Mouse (Mus musculus) liver, embryonic 13.5 days (tissue): ENCODE measurements around the gene Cnot9. TPM values are rescaled to one million over a fixed set of nuclear protein-coding genes. Genes with fewer than 3 reads are reported as not detected.

Experiments
- ATAC-seq: fragments of 200-750 bp; cut with Nextera tagmentation; 2 replicates; pipeline ENCODE4 v1.8.0; 2017; ENCODE audit warnings: low read depth, mild to moderate bottlenecking, moderate number of reproducible peaks, moderate library complexity
- DNase-seq: peaks from one replicate; pipeline ENCODE4 v3.0.0; 2022
- H3K27ac ChIP-seq: fragments of 300-500 bp; sonication (generic); 2 replicates; pipeline ENCODE4 v1.5.1; 2015; ENCODE audit warnings: moderate library complexity, mild to moderate bottlenecking, inconsistent platforms
- H3K27me3 ChIP-seq: fragments of 300-500 bp; sonication (generic); 2 replicates; pipeline ENCODE4 v1.6.1; 2015; ENCODE audit warnings: mild to moderate bottlenecking, inconsistent platforms
- H3K36me3 ChIP-seq: fragments of 300-500 bp; sonication (generic); 2 replicates; pipeline ENCODE4 v1.6.1; 2015; ENCODE audit warnings: mild to moderate bottlenecking, inconsistent platforms
- H3K4me1 ChIP-seq: fragments of 300-500 bp; sonication (generic); replicated peaks from 2 replicates; pipeline ENCODE4 v1.6.1; 2015; ENCODE audit warnings: inconsistent platforms
- H3K4me2 ChIP-seq: fragments of 300-500 bp; sonication (generic); 2 replicates; pipeline ENCODE4 v1.6.1; 2015; ENCODE audit warnings: inconsistent platforms, mild to moderate bottlenecking, moderate library complexity
- H3K4me3 ChIP-seq: fragments of 300-500 bp; sonication (generic); replicated peaks from 2 replicates; pipeline ENCODE4 v1.5.1; 2015; ENCODE audit warnings: mild to moderate bottlenecking, inconsistent platforms
- H3K9ac ChIP-seq: fragments of 300-500 bp; sonication (generic); 2 replicates; pipeline ENCODE4 v1.6.1; 2015; ENCODE audit warnings: mild to moderate bottlenecking, inconsistent platforms
- H3K9me3 ChIP-seq: fragments of 300-500 bp; sonication (generic); replicated peaks from 2 replicates; pipeline ENCODE4 v1.6.1; 2016; ENCODE audit warnings: inconsistent platforms
- WGBS: fragments of 180-500 bp; shearing (Covaris S2); methylation state at CpG from one replicate; pipeline ENCODE4 v1.1.7; 2015; ENCODE audit not compliant: insufficient replicate concordance; 5-methylcytosine and 5-hydroxymethylcytosine counted together
- polyA plus RNA-seq: library from polyadenylated mRNA; unstranded; fragments of >200 nt; fragmentation: Nextera tagmentation; extraction: Ambion mirVana; gene quantifications from 2 replicates; pipeline ENCODE4 v1.2.1, GENCODE M21; 2015

Cnot9 gene
- polyA plus RNA-seq, 1 experiment from 2014 or later, result 40.6 TPM

DNA sequence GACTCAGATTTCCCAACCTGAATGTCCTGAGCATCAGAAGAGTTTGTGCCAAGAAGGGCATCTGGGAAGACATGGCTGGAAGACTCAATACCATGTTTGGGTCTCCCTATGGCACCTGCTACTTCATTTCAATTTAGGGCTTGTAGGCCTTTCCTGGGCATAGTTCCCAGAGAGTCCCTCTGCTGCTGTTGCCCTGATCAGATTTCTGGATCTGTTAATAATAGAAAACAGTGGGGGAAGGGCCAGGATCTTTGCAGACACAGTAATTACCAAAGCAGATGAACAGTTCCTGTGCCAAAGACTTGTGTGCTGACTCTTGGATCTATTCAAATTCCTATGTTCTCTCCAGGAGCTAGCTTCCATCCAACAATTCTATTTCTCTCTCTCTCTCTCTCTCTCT lies 32.8 kb downstream of the Cnot9 start:
- H3K36me3 ChIP-seq, result no peaks in the 10 kb centered on the region
- H3K27me3 ChIP-seq, result peaks cover 14% of the 10 kb centered on the region
- no peak overlapping the region for H3K27ac ChIP-seq
- no peak overlapping the region for H3K4me2 ChIP-seq
- H3K4me3 ChIP-seq, result no peak overlapping the region
- ATAC-seq (no peak), DNase-seq (no peak)
- H3K4me1 ChIP-seq, result no peaks in the 10 kb centered on the region
- no peak overlapping the region for H3K9ac ChIP-seq
- H3K9me3 ChIP-seq, result no peaks in the 10 kb centered on the region

DNA sequence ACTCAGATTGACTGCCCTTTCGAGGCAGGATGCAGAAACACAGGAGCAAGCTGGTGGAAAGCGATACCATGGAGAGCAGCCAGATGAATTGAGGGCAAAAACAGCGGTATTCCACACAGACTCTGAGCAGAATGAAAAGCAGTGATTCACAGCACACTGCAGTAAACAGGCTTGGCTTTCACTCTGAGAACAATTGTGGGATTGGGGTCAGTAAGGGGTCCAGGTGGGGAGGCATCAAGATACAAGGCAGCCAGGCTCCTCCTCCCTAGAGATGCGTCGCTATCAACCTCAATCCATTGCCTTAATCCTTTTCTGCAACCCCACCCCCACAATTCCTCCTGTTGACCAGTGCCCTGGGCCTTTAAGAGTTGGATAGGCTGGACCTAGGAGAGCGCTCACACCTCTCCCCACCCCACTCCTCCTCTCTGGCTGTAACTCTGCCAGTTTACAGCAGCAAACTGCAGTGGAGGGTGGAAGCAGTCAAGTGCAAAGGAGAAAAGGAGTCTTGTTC lies 36.6 kb downstream of the Cnot9 start, which contains the start of gene Plcd4:
TSS of gene Plcd4 (plus strand) at position 438 of the 511 bp plus-strand sequence.
- ATAC-seq, result no peak
- no peaks in the 10 kb centered on the region for H3K36me3 ChIP-seq
- no peaks in the 10 kb centered on the region for H3K9me3 ChIP-seq
- WGBS, result 10% methylated on average over 6 of the region's 6 CpGs
- no peak within 1 kb of the TSS for H3K9ac ChIP-seq
- no peaks in the 10 kb centered on the region for H3K4me1 ChIP-seq
- no peak within 1 kb of the TSS for H3K27ac ChIP-seq
- DNase-seq, result no peak
- no peak within 1 kb of the TSS for H3K4me3 ChIP-seq
- H3K27me3 ChIP-seq, result peaks cover 20% of the 10 kb centered on the region
- H3K4me2 ChIP-seq, result no peak within 1 kb of the TSS

DNA sequence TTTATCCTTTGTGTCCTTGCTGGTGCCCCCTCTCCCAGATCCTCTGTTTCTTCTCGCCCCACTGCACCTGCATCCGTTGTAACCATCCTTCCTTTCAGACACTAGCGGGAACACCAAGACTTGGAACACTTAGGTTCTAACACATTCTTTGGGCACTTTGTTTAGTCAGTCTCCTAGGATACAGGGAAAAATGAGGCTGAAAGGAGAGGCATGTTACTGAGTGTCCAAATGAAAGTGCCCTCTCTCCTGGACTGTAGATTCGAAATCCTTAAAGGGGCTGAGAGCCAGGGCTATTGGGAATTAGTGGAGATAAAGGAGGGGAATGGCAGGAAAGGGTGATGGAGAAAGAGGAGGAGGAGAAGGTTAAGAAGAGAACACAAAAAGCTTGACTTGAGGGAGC lies 38.3 kb downstream of the Cnot9 start, which contains the start of gene Usp37:
TSS of gene Usp37 (minus strand) at position 101 of the 400 bp plus-strand sequence.
- Histone ChIP-seq H3K9me3 (no peaks in the 10 kb centered on the region), H3K27ac (no peak within 1 kb of the TSS), H3K4me1 (no peaks in the 10 kb centered on the region), H3K27me3 (peaks cover 20% of the 10 kb centered on the region), H3K4me3 (no peak within 1 kb of the TSS), H3K9ac (no peak within 1 kb of the TSS), H3K36me3 (no peaks in the 10 kb centered on the region), H3K4me2 (no peak within 1 kb of the TSS)
- DNase-seq (no peak), ATAC-seq (no peak)
- 60% methylated on average over 4 of the region's 4 CpGs for WGBS

DNA sequence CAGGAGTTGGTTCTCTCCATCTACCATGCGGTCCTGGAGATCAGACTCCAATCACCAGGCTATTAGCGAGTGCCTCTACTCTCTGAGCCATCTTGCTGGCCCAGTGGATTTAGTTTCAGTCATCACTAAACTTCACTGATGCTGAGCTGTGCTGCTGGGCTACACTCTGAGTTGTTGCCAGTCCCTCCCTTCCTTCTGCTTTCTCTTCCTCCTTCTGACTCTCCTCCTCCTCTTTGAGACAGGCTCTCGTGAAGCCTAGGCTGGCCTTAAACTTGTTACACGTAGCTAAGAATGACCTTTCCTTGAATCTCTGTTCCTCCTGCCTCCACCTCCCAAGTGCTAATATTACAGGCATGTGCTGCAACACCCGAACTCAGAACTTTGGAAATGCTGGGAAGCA lies 53.2 kb downstream of the Cnot9 start:
- no peak for ATAC-seq
- DNase-seq, result no peak
- WGBS, result 64% methylated on average over 5 of the region's 5 CpGs

DNA sequence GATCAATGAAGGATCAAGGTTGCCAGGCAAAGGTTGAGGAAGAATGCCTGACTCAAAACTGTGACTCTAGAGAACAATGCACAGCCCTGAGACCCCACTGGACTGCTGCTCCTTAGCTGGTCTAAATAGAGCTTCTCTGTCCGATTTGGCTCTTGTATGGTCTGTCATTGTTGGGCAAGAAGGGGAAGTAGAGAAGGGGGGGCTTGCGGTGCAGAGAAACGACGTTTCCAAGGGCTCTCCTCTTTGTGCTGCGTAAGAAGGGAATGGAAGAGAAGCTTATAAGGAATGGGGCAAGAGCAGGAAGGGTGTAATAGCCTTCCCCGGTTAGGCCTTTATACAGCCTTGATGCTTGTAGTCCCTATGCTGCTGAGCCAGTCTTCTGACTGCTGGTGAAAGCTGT lies 60.0 kb downstream of the Cnot9 start:
- H3K36me3 ChIP-seq, result peaks cover 63% of the 10 kb centered on the region

More for the DNA sequence above, 53.2 kb downstream of the Cnot9 start:
- Histone ChIP-seq H3K9ac (no peak overlapping the region), H3K4me2 (no peak overlapping the region), H3K36me3 (peaks cover under 1% of the 10 kb centered on the region; the same call in 1 of the 2 replicates), H3K4me3 (no peak overlapping the region), H3K4me1 (no peaks in the 10 kb centered on the region), H3K27me3 (no peaks in the 10 kb centered on the region), H3K27ac (no peak overlapping the region), H3K9me3 (no peaks in the 10 kb centered on the region)

DNA sequence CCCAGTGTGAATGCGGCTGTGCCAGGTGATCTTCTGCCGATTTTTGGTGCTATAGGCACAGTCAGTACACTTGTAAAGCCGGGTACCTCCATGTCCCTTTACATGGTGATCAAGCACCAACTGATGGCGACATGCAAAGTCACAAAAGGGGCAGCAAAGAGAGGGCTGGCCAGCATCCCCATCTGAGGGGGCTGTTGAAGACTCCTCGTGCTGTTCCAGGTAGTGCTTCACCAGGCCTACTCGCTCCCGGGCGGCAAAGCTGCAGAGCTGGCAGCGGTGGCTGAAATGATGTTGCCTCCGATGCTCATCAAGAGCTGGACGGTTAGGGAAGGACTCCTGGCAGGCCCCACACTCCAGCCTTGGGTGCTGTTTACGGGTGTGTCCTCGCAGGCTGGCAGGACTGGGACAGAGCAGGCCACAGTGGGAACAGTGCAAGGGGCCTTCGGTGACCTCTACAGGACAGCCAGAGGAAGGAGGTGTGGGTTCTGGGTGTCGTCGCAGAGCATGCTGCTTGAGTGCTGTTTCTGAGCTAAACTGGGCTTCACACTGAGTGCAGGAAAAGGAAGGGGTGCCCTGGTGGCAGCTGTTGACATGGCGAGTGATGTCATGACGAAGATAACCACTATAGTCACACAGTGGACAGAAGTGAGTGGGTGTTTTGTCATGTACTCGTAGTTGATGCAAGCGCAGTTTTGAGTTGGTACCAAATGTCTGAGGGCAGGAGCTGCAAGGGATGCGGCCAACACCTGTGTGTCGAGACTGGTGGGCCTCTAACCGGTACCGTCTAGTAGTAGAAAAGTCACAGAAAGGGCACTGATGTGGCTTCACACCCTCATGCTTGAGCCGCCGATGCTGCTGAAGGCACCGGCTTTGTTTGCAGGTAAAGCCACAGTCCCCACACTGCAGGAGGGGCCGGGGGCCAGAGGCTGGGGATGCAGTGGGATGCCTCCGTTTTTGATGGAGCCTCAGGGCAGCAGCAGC lies 64.2 kb downstream of the Cnot9 start:
- Histone ChIP-seq H3K36me3 (peaks cover 94% of the 10 kb centered on the region), H3K9me3 (no peaks in the 10 kb centered on the region), H3K9ac (no peak overlapping the region), H3K4me3 (no peak overlapping the region), H3K27ac (no peak overlapping the region), H3K27me3 (no peaks in the 10 kb centered on the region), H3K4me1 (no peaks in the 10 kb centered on the region), H3K4me2 (no peak overlapping the region)
- DNase-seq (no peak), ATAC-seq (no peak)
- 86% methylated on average over 29 of the region's 29 CpGs for WGBS

More for the DNA sequence above, 60.0 kb downstream of the Cnot9 start:
- Histone ChIP-seq H3K4me2 (no peak overlapping the region), H3K27ac (no peak overlapping the region), H3K4me3 (no peak overlapping the region), H3K9me3 (no peaks in the 10 kb centered on the region), H3K27me3 (no peaks in the 10 kb centered on the region), H3K9ac (no peak overlapping the region), H3K4me1 (no peaks in the 10 kb centered on the region)
- 63% methylated on average over 6 of the region's 6 CpGs for WGBS
- DNase-seq, result no peak
- ATAC-seq, result no peak

Other genes starting within 250 kb of the Cnot9 start
- 0.64 and 0.75 TPM in 2 replicates for gene Gpbar1, start 227.5 kb upstream of the Cnot9 start, polyA plus RNA-seq
- 104 and 107 TPM in 2 replicates for gene Aamp, start 221.3 kb upstream of the Cnot9 start, polyA plus RNA-seq
- gene Pnkd, start 221.1 kb upstream of the Cnot9 start, polyA plus RNA-seq, result 36.5 and 39.8 TPM in 2 replicates
- gene Tmbim1, start 200.4 kb upstream of the Cnot9 start, polyA plus RNA-seq, result 15.9 and 18.0 TPM in 2 replicates
- gene Catip, start 143.9 kb upstream of the Cnot9 start, polyA plus RNA-seq, result 0.08 and 0.13 TPM in 2 replicates
- gene Slc11a1, start 130.9 kb upstream of the Cnot9 start, polyA plus RNA-seq, result 9.6 and 10.0 TPM in 2 replicates
- 33.1 and 35.6 TPM in 2 replicates for gene Ctdsp1, start 114.5 kb upstream of the Cnot9 start, polyA plus RNA-seq
- 0.62 and 0.90 TPM in 2 replicates for gene Vil1, start 96.7 kb upstream of the Cnot9 start, polyA plus RNA-seq
- gene Plcd4, start 36.8 kb downstream of the Cnot9 start, polyA plus RNA-seq, result 0.02 and 0.22 TPM in 2 replicates
- gene Usp37, start 38.2 kb downstream of the Cnot9 start, polyA plus RNA-seq, result 13.6 and 16.6 TPM in 2 replicates
- 1.8 TPM in 2 replicates for gene Zfp142, start 82.2 kb downstream of the Cnot9 start, polyA plus RNA-seq
- 13.8 and 14.3 TPM in 2 replicates for gene Bcs1l, start 82.2 kb downstream of the Cnot9 start, polyA plus RNA-seq
- gene Rnf25, start 95.3 kb downstream of the Cnot9 start, polyA plus RNA-seq, result 12.9 and 13.7 TPM in 2 replicates
- 0.50 and 0.58 TPM in 2 replicates for gene Stk36, start 95.4 kb downstream of the Cnot9 start, polyA plus RNA-seq
- gene Ttll4, start 155.7 kb downstream of the Cnot9 start, polyA plus RNA-seq, result 5.7 and 9.2 TPM in 2 replicates
- gene Cyp27a1, start 207.5 kb downstream of the Cnot9 start, polyA plus RNA-seq, result 2.6 and 3.2 TPM in 2 replicates
- 0.05 and 0.12 TPM in 2 replicates for gene Prkag3, start 243.2 kb downstream of the Cnot9 start, polyA plus RNA-seq